Mouse (Mus musculus) bone marrow macrophage, adult 2 months (primary cell): Measurements from ENCODE around the gene Defb26.

Source experiments
- CTCF ChIP-seq: IDR thresholded peaks from 2 replicates; pipeline ENCODE4 v1.5.1; 2012; ENCODE audit warnings: low read depth, mild to moderate bottlenecking, low read length, moderate library complexity
- POLR2A ChIP-seq: IDR thresholded peaks from 2 replicates; pipeline ENCODE4 v1.6.1; 2012; ENCODE audit warnings: mild to moderate bottlenecking, low read depth, low read length, borderline replicate concordance

- TF ChIP-seq CTCF (no peak), POLR2A (no peak)
Observed at GRCm38 (mm10) chr2:152541979-152542378, 30.5 kb upstream of the Defb26 start.
